Mouse (Mus musculus) embryonic stem cell, embryonic (primary cell): ENCODE measurements around the gene Exoc3l2.

Experiments used
- CTCF ChIA-PET, 4 experiments: fragments of 300-600 bp in 2 of 4; fragments of 350-600 bp in 2 of 4; sonication (Branson Sonifier 250); formaldehyde crosslinking; loops; one replicate each; lab custom pipeline; 2022; ENCODE audit warnings: inconsistent platforms in 2 of 4; lab: Charles Lee
- POLR2A ChIA-PET, 4 experiments: fragments of 300-600 bp in 2 of 4; fragments of 350-600 bp in 2 of 4; sonication (Branson Sonifier 250); formaldehyde crosslinking; loops; one replicate each; lab custom pipeline; 2022; ENCODE audit warnings: antibody characterized with exemption in 4 of 4, inconsistent platforms in 1 of 4; lab: Charles Lee

Exoc3l2 gene

DNA sequence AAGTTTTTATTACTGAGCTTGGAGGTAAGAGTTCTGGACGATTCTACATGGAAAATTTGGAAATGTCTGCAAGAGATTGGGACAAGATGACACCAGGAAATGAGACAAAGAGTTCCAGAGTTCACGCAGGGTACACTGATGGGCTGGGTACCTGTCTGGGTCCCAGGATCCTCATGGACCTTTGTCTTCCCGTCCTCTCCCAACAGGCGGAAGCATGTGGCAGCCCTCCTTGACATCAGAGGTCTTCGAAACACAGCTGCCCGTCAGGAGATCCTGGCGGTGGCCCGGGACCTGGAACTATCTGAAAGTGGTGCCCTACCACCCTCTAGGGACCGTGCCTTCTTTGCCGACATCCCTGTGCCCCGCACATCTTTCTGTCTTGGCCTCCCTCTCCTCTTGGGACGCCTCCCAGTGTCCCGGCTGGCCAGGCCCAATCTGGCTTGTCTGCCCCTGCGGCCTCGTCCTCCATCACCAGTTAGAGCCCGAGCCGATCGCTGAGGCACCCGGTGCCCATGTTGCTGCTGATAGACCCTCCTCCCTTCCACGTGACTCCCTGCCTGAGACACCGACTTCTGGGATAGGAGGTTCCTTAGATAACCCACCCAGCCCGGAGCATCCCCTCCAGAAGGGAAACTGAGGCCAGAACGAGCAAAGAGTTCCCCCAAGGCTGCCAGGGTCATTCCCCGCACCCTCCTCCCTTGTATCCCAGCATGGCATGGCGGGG lies 31.8 kb downstream of the Exoc3l2 start:
- CTCF ChIA-PET, result interaction anchor here in 1 of 4 experiments (1.3 kb wide), 2 partner anchors 52 to 246 kb away, joined by 3 read pairs; no protein-coding TSS in a partner anchor
- POLR2A ChIA-PET, result interaction anchor here in 2 of 4 experiments (0.7 to 1.2 kb wide), 3 partner anchors 36 to 159 kb away, joined by 3 to 4 read pairs (median 3); no protein-coding TSS in a partner anchor

DNA sequence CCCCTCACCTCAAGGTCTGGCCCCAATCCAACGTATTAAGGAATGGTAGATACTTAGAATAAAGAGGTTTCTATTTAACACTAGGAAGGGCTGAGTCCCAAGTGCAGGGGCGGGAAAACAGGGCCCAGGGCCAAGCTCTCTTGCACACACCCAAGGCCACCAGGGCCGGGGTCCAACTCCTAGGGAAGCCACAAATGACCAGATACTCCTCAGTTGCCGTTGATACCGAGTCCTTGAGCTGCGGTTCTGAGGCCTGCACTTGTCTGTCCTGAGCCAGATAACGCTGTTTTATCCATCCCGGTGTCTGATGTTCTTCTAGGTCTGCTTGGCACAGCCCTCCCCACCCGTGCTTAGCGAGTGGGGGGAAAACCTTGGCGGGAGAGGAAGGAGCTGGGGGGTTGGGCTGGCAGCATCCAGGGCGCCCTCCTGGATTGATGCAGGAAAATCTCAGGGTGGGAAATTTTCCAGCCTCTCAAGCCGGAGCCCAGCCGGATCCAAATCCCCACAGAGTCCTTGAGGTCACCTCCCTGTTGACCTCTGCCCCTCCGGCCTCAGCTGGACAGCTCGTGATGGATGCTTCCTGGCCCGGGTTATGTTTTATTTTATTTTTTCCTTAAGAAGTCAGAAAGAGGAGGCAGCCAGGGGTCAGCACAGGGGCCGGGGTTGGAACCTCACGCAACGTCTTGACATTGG lies 32.5 kb downstream of the Exoc3l2 start:
- POLR2A ChIA-PET, result interaction anchor here in 2 of 4 experiments (0.7 to 1.2 kb wide), 3 partner anchors 35 to 158 kb away, joined by 3 to 4 read pairs (median 3); no protein-coding TSS in a partner anchor

GRCm38 (mm10) chr7:19496214-19496555 lies 33.1 kb downstream of the Exoc3l2 start:
- ChIA-PET CTCF (interaction anchor here in 1 of 4 experiments (1.0 kb wide), 1 partner anchor 35 kb away, joined by 4 read pairs; no protein-coding TSS in a partner anchor), POLR2A (interaction anchor here in 2 of 4 experiments (1.1 to 1.4 kb wide), 3 partner anchors 22 to 63 kb away, joined by 3 to 4 read pairs (median 3); no protein-coding TSS in a partner anchor)

More for the DNA sequence above, 32.5 kb downstream of the Exoc3l2 start:
- CTCF ChIA-PET, result interaction anchor here in 1 of 4 experiments (1.0 to 1.3 kb wide), 2 partner anchors 34 to 53 kb away, joined by 3 to 4 read pairs; no protein-coding TSS in a partner anchor

DNA sequence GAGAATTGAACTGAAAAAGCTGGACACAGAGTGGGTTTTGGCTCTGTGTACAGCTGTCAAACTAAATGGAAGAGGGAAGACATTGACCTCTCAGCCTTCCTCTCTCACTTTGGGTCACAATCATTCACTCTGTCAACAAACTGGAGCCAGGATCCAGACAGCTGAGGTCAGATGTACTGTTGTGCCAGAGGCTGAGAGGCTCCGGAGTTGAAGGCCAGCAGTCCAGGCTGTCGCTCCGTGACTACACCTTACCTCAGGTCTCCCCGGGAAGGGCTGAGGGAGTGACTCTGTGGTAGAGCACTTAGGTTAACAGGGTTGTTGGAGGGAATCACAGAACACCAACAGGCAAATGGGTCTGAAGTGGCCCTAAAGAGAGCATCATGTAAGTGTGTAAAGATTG lies 35.2 kb downstream of the Exoc3l2 start:
- ChIA-PET CTCF (interaction anchor here in 2 of 4 experiments (0.6 to 1.0 kb wide), 2 partner anchors 66 to 99 kb away, joined by 3 to 9 read pairs; no protein-coding TSS in a partner anchor), POLR2A (interaction anchor here in 1 of 4 experiments (1.1 kb wide), 1 partner anchor 9 kb away, joined by 3 read pairs; no protein-coding TSS in a partner anchor)

- ChIA-PET CTCF (interaction anchor here in 2 of 4 experiments (0.7 to 1.7 kb wide), 4 partner anchors 39 to 89 kb away, joined by 3 to 10 read pairs (median 4); partner anchors contain the start of gene Ppp1r37 (in 1 of the 2)), POLR2A (interaction anchor here in 2 of 4 experiments (0.6 to 1.0 kb wide), 3 partner anchors 171 to 272 kb away, joined by 3 to 5 read pairs (median 3); no protein-coding TSS in a partner anchor)
Observed at GRCm38 (mm10) chr7:19500420-19501363, 37.6 kb downstream of the Exoc3l2 start.

- CTCF ChIA-PET, result interaction anchor here in 2 of 4 experiments (0.7 to 1.7 kb wide), 4 partner anchors 24 to 88 kb away, joined by 3 to 4 read pairs (median 4); partner anchors contain the start of gene Ppp1r37 (in 1 of the 2)
Observed at GRCm38 (mm10) chr7:19501658-19502057, 38.5 kb downstream of the Exoc3l2 start.

DNA sequence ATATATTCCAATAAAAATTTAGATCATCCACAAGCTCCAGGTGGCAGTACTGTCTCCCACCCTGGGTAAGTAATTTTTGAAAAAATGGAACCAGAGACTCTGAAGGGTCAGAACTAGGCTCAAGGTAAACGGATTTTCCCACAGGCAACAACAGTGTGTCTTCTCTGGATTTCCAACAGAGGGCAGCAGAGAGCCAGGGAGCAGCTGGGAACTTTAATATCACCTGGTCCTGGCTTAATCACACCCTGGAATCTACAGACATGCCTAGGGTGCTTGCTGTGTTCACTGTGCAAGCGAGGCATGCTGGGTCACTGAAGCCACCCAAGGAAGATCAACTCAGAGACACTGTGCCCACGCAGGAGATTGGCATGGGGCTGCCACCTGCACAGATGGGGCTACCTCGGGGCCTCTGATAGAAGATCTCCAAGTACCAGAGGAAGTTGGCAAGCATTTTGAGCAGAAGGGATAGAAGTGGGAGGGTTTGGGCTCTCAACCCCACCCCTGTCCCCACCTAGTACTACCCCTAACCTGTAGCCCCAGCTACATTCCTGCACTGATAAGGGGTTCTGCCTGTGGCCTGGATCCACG lies 40.4 kb downstream of the Exoc3l2 start:
- ChIA-PET CTCF (interaction anchor here (0.6 to 1.8 kb wide), 38 partner anchors 10 to 166 kb away, joined by 3 to 15 read pairs (median 4); partner anchors contain the start of genes Nkpd1 (in 2 of the 4), Ppp1r37 (in 2 of the 4), Ckm (in 1 of the 4) and Clptm1 (in 1 of the 4)), POLR2A (interaction anchor here in 2 of 4 experiments (0.6 to 1.4 kb wide), 3 partner anchors 14 to 123 kb away, joined by 3 to 5 read pairs (median 4); partner anchors contain the start of gene Nkpd1 (in 1 of the 2))

More at GRCm38 (mm10) chr7:19501658-19502057, 38.5 kb downstream of the Exoc3l2 start:
- POLR2A ChIA-PET, result no interaction called here

GRCm38 (mm10) chr7:19506326-19506725 lies 43.2 kb downstream of the Exoc3l2 start:
- CTCF ChIA-PET, result interaction anchor here (0.5 to 4.9 kb wide), 23 partner anchors 11 to 340 kb away, joined by 3 to 28 read pairs (median 4); partner anchors contain the start of genes Nkpd1 (in 2 of the 4), Ppp1r37 (in 2 of the 4), Clasrp (in 1 of the 4) and Gipr (in 1 of the 4)
- POLR2A ChIA-PET, result interaction anchor here (0.6 to 2.3 kb wide), 7 partner anchors 17 to 234 kb away, joined by 3 to 7 read pairs (median 4); partner anchors contain the start of gene Exoc3l2 (in 1 of the 4)

GRCm38 (mm10) chr7:19506969-19507611 lies 44.0 kb downstream of the Exoc3l2 start:
- ChIA-PET CTCF (interaction anchor here (0.5 to 4.9 kb wide), 20 partner anchors 10 to 306 kb away, joined by 3 to 28 read pairs (median 4); partner anchors contain the start of genes Nkpd1 (in 2 of the 4), Clasrp (in 1 of the 4) and Ppp1r37 (in 1 of the 4)), POLR2A (interaction anchor here in 2 of 4 experiments (0.6 to 2.4 kb wide), 19 partner anchors 8 to 414 kb away, joined by 3 to 17 read pairs (median 3); partner anchors contain the start of genes Nkpd1 (in 2 of the 2), Exoc3l2 (in 1 of the 2) and Ppp1r37 (in 1 of the 2))

DNA sequence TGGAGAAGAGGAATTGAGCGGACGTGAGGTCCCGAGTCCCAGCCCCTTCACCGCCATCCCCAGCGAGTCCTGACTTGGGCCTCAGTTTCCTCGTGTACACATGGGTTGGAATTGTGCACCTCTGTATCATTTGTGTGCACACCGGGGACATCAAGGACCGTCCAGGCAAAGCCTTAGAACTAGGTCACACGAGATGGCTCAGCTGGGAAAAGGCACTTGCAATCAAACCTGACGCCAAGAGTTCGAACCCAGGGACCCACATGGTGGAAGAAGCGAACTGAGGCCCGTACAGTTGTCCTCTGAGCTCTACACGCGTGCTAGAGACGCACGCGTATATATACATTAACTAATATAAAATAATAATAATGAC lies 44.5 kb downstream of the Exoc3l2 start:
- POLR2A ChIA-PET, result interaction anchor here in 2 of 4 experiments (0.6 to 2.4 kb wide), 22 partner anchors 8 to 415 kb away, joined by 3 to 17 read pairs (median 3); partner anchors contain the start of genes Nkpd1 (in 2 of the 2), Exoc3l2 (in 1 of the 2) and Ppp1r37 (in 1 of the 2)
- CTCF ChIA-PET, result interaction anchor here in 3 of 4 experiments (0.5 to 4.9 kb wide), 16 partner anchors 10 to 83 kb away, joined by 3 to 28 read pairs (median 4); partner anchors contain the start of gene Nkpd1 (in 2 of the 3)

- POLR2A ChIA-PET, result interaction anchor here in 3 of 4 experiments (0.7 to 2.4 kb wide), 21 partner anchors 7 to 190 kb away, joined by 3 to 17 read pairs (median 3); partner anchors contain the start of genes Nkpd1 (in 2 of the 3), Exoc3l2 (in 1 of the 3) and Ppp1r37 (in 1 of the 3)
- CTCF ChIA-PET, result interaction anchor here in 3 of 4 experiments (0.6 to 4.9 kb wide), 18 partner anchors 9 to 222 kb away, joined by 3 to 28 read pairs (median 4); partner anchors contain the start of gene Nkpd1 (in 2 of the 3)
Observed at GRCm38 (mm10) chr7:19508150-19508923, 45.2 kb downstream of the Exoc3l2 start, which contains the start of the genes Bloc1s3 and Trappc6a. Gene Bloc1s3 (minus strand): TSS chr7:19508367. Gene Trappc6a (plus strand): TSS chr7:19508395.

GRCm38 (mm10) chr7:19508924-19509568 lies 45.9 kb downstream of the Exoc3l2 start:
- POLR2A ChIA-PET, result interaction anchor here in 3 of 4 experiments (0.5 to 2.4 kb wide), 22 partner anchors 9 to 201 kb away, joined by 3 to 17 read pairs (median 3); partner anchors contain the start of gene Nkpd1 (in 2 of the 3)
- CTCF ChIA-PET, result interaction anchor here (0.6 to 4.9 kb wide), 14 partner anchors 9 to 223 kb away, joined by 3 to 28 read pairs (median 4); partner anchors contain the start of gene Nkpd1 (in 2 of the 4)

DNA sequence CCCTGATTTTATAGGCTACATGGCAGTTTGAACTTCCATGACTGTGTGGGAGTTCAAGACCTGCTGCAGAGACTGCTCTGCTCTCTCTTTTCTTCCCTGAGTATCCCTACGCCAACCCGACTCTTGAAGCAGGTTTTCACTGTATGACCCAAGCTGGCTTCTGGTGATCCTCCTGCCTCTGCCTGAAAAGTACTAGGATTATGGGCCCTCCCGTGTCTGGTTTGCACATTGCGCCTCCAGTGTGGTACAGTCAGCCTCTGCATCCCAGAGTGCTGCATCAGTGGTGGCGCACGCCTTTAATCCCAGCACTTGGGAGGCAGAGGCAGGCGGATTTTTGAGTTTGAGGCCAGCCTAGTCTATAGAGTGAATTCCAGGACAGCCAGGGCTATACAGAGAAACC lies 46.7 kb downstream of the Exoc3l2 start:
- POLR2A ChIA-PET, result interaction anchor here in 3 of 4 experiments (0.5 to 2.4 kb wide), 11 partner anchors 8 to 202 kb away, joined by 3 to 17 read pairs (median 3); partner anchors contain the start of gene Nkpd1 (in 2 of the 3)
- CTCF ChIA-PET, result interaction anchor here (0.6 to 4.9 kb wide), 9 partner anchors 8 to 201 kb away, joined by 3 to 28 read pairs (median 4); partner anchors contain the start of gene Nkpd1 (in 1 of the 4)
